Mouse (Mus musculus): ENCODE measurements around the gene Bmpr2.

The Bmpr2 gene

DNA sequence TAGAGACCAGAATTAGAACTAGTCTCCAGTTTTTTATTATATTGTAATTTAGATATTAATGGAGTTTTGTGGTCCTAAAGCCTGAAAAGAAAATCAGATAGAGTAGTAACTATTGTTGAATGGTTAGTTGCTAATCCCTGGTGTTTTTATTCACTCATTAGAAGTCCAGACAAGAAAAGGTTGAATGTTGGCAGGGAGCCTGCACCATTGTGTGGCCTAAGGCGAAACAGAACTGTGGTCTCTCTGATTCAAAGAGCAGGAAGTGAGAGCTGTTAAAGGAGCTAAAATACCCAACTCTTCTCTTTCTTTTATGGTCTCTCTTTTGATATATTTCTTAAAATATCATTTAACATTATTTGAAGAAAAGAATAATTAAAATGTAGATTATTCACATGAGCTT lies 32.1 kb downstream of the Bmpr2 start:
- in situ Hi-C loops (cut with MboI, MseI): no loop called here

- in situ Hi-C loops (cut with MboI, MseI): no loop called here
Measured at GRCm38 (mm10) chr1:59797865-59798264, 34.7 kb downstream of the Bmpr2 start.

DNA sequence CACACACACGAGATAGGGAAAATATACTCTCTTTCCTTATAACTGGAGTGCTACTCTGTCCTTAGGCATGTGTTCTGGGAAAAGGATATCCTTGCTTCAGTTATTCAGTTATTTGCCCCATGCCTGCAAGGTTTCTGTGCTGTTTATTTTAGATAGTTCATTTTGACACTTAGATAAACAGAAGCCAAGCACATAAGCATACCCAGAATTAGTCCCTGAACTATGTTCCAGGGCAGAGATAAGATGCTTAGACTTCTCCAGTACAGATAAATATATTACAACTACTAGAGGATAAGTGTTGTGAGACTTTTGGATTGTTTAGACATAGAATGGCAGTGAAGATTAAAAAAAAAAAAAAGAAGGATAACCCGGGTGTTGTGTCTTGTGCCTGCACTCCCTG lies 41.2 kb downstream of the Bmpr2 start:
- in situ Hi-C loops (cut with MboI, MseI): no loop called here

DNA sequence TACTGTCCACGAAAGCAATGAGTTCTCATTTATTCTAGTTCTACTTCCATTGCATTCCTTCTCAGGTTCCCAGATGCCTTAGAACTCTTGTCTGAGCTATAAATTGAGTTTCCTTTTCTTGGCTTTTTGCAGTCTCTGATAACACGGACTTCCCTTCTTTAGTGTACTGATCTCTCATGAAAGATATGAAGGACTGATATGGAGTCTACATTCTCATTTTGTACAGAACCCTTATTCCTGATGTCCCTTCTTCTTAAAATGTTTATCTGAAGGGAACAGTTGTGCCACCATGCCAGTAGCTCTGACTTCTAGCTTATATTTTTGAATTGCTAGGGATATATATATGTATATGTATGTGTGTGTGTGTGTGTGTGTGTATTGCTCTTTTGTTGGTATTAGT lies 46.7 kb downstream of the Bmpr2 start:
- in situ Hi-C loops (cut with MboI, MseI): no loop called here

GRCm38 (mm10) chr1:59812782-59813181 lies 49.6 kb downstream of the Bmpr2 start:
- in situ Hi-C loops (cut with MboI, MseI): no loop called here

GRCm38 (mm10) chr1:59825421-59825820 lies 62.2 kb downstream of the Bmpr2 start:
- in situ Hi-C loops (cut with MboI, MseI): no loop called here

DNA sequence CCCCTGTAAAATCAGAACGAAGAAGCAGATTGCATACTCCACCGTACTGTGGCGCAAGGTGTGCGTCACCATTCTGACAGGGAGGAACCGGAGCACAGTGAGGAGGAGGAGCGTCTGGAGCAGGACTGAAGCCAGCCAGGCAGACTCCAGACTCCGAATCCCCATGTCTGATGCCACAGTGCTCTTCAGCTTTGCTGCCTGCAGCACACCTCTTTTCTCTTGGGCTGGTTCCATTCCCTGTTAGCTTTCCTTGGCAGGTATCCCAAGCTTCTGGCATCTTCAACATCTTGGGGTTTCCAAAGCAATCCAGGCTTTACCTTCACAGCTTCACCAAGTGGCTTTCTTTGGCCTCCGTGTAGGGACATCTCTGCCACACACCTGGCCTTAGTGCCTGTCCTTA lies 63.4 kb downstream of the Bmpr2 start:
- in situ Hi-C loops (cut with MboI, MseI): no loop called here

DNA sequence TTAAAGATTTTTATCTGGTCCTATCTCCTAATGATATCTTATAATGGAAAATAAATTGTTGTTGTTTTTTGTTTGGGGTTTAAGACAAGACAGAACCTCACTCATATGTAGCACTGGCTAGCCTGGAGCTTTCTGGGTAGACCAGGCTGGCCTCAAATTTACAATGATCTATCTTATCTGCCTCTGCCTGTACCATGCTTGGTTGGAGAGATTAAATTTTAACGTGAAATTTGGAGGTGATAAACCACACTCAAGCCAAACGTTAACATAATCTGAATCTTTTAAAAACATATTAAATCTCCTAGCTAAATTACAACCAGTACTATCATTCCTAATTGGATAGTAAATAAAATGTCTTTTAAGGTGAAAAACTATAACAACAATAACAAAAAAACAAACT lies 66.2 kb downstream of the Bmpr2 start:
- in situ Hi-C loops (cut with MboI, MseI): no loop called here

DNA sequence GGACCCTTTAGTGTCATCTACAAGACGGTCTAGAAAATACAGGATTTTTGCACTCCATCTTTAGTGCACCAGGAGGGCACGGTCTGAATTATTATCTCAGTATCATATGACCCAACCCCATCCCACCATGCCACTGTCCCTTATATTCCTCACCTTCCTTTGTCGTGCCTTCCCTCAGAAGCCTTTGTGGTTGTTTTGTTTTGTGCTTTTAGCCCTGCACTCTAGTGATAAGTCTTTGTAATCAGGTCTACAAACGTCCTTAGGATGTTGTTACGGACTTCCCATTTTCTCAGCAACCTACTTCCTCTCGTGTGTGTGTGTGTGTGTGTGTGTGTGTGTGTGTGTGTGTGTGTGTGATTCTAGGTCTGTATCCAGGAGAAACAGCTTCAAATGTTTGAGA lies 67.0 kb downstream of the Bmpr2 start:
- in situ Hi-C loops (cut with MboI, MseI): no loop called here

DNA sequence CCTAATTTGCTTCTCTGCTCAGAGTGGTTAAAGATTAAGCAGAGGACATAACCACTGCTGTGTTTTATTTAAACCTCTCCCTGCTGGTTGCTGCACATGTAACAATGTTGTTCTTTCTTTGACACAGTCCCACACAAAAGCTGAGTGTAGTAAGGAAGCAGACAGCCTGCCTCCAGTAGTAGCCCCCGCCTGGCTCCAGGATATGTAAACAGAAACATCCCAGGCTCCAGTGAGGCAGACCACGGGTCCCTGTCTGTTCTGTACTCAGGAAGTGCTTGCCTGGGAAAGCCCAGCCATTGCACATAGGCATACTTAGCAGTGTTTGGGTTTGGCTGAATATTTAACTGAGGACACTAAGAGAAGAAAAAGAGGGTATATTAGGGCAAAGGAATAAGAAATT lies 70.5 kb downstream of the Bmpr2 start:
- in situ Hi-C loops (cut with MboI, MseI): no loop called here

DNA sequence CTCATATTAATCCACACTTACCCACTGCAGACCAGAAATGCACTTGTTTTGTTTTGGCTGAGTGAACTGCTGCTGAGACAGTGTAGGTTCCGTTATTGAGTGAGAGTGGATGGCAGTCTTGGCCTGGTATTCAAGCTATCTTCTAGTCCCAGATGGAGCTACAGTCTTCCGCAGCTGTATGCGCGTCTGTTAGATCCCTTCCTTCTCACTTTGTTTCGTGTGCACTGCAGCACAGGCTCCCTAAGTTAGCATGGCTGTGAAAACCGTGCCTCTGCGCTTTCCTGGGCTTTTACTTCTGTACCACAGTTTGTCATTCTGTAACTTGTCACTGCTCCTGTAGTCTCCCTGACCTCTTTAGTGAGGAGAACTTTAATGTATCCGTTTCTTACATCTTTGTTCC lies 85.1 kb downstream of the Bmpr2 start:
- in situ Hi-C loops (cut with MboI, MseI): no loop called here

DNA sequence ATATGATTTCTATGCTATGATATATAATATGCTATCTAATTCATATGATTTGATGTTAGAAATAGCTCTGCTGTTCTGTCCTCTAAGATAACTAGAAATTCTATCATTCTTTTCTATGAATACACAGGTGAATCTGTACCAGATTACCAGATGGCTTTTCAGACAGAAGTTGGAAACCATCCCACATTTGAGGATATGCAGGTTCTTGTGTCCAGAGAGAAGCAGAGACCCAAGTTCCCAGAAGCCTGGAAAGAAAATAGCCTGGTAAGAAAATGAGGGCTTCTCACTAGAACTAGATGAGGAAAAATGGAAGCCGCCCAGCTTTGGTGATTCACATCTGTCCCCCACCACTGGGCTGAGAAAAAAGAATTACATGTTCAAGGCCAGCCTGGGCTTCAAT lies 95.8 kb downstream of the Bmpr2 start:
- in situ Hi-C loops (cut with MboI, MseI): no loop called here

- in situ Hi-C loops (cut with MboI, MseI): no loop called here
Measured at GRCm38 (mm10) chr1:59862144-59862543, 98.9 kb downstream of the Bmpr2 start.

DNA sequence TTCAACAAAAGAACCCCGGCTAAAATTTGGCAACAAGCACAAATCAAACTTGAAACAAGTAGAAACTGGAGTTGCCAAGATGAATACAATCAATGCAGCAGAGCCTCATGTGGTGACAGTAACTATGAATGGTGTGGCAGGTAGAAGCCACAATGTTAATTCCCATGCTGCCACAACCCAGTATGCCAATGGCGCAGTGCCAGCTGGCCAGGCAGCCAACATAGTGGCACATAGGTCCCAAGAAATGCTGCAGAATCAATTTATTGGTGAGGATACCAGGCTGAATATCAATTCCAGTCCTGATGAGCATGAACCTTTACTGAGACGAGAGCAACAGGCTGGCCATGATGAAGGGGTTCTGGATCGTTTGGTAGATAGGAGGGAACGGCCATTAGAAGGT lies 104.8 kb downstream of the Bmpr2 start:
- in situ Hi-C loops (cut with MboI, MseI): no loop called here

DNA sequence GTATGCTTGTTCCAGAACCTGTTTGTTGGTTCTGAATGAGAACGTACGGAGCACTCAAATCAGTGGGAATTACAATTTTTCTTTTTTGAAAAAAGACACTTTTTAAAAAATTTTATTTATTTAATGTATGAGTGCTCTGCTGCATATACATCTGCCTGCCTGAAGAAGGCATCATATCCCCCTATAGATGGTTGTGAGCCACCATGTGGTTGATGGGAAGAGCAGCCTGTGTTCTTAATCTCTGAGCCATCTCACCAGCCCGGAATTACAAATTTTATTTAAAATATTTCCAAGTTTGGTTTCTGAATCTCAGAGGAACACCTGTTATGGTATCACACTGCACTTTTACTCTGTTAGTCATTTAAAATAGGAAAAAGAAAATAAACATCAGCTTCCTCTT lies 110.8 kb downstream of the Bmpr2 start:
- in situ Hi-C loops (cut with MboI, MseI): no loop called here

GRCm38 (mm10) chr1:59878098-59878497 lies 114.9 kb downstream of the Bmpr2 start:
- in situ Hi-C loops (cut with MboI, MseI): no loop called here

DNA sequence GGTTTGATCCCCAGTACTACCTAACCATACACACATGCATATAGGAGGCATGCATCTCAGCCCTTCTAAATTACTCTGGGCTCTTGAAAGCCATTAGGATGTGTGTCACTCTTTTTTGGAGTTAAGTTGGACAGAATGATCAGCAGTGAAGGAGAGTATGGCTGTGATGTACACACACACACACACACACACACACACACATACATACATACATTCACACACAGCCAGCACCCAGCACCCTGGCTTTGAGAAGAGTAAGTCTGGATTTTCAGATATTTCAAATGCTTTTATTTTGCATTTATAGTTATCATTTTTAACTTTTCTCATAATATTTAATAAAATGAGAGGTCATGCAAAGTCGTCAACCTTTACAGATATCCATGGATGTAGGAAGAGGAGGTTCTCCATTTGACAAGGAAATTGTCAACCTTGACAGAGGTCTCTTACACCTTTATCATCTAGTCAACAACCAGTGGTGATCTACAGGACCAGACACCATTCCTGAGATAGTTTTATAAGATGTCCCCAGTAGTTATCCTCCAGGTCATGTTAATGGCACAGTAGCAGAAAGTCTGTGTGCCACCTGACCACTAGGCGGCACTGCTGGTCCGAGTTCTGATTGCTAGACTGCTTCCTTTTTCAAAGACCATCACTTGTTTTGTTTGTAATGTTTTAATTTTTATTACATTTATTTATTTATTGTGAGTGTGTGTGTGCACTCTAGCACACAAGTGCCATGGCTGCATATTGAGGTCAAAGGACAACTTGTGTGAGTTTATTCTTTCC lies 120.3 kb downstream of the Bmpr2 start:
- in situ Hi-C loops (cut with MboI, MseI): no loop called here

DNA sequence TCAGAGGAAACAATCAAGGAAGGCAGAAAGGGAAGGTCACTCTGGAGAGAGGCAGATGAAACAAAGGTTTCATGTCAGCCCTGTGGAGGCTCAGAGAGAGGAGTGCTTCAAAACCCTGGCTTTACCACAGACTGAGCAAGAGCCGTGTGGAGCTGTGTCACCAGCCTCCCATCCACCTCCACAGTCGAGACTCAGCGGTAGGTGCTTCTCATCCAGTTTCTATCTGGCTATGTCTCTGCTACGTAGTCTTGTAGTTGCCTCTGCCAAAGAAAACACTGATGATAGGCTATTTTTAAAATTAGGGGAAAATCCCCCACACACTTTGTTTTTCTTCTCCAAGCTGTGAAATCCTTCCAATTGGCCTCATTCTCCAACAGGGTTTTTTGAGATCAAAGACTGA lies 123.7 kb downstream of the Bmpr2 start:
- in situ Hi-C loops (cut with MboI, MseI): no loop called here

- in situ Hi-C loops (cut with MboI, MseI): no loop called here
Measured at GRCm38 (mm10) chr1:59888018-59888417, 124.8 kb downstream of the Bmpr2 start.

DNA sequence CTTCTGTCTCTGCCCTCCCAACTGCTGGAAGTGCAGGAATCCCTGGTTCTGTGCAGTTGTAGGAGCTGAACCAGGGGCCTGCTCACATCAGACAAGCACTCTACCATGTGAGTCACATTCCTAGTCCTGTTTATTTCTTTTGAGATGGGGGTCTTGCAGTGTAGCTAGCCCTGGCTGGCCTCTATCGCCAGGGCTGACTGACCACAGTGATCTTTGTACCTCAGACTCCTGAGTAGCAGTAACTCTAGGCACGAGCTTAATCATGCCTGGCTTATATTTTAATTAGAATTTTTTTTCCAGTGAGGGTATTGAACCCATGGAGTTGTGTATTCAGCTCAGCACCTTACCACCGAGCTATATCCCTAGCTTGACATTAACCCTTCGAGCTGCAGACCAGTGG lies 128.0 kb downstream of the Bmpr2 start:
- in situ Hi-C loops (cut with MboI, MseI): no loop called here

GRCm38 (mm10) chr1:59892777-59893176 lies 129.6 kb downstream of the Bmpr2 start:
- in situ Hi-C loops (cut with MboI, MseI): no loop called here

DNA sequence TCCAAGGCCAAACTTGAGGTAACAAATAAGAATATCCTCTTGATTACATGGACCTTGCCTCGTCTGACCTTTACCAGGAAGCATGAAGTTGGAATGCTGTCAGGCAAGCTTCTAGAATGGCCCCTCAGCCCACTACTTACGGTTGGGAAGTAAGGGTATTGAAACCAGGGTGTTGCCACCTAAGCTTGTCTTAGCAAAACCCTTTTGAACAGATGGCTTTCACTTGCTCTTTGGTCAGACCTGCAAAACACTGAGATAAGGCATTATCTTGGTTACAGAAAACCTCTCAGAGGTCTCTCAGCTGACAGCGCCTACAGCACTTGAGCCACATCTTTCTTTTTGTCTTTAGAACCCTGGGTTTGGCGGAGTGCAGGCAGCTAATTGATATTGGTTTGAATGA lies 130.8 kb downstream of the Bmpr2 start:
- in situ Hi-C loops (cut with MboI, MseI): no loop called here

- in situ Hi-C loops (cut with MboI, MseI): no loop called here
Measured at GRCm38 (mm10) chr1:59895456-59895855, 132.3 kb downstream of the Bmpr2 start.

DNA sequence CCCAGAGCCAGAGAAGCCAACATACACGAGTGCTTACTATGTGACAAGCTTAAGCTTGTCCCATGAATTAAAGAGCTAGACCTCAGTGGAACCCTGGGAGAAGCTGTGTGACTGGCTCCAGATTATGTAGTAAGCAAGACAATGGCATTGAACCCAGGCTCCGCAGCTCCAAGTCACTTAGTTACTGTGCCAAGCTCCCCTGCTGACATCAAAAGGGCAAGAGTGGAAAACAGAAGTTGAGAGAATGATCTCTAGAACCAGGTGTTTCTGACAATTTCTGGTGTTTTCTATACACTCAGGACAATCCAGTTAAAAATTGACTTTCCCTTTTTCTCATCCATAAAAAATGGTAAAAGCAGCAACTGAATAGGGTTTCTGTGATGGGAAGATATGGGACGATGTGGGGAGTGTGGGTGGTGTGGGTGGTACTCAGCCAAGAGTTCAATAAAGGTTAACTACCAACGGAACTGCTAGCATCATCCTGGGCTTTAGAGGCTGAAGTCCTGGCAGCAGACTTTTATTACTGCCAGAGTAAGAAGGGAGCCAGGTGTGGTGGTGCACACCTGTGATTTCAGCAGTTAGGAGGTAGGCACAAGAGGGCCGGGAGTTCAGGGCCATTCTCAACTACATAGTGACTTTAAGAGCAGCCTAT lies 134.1 kb downstream of the Bmpr2 start:
- in situ Hi-C loops (cut with MboI, MseI): no loop called here
